In genomic region chr1:87959998-87960431, GRCm38 (mm10) we compare ENCODE assay signal across 15 mouse cellular contexts. TPM values are rescaled to one million over a fixed set of nuclear protein-coding genes. Genes with fewer than 3 reads are reported as not detected.
DNase-seq lines count a peak whose midpoint lies in the region; ATAC-seq and TF ChIP-seq lines count a peak whose summit lies in the region.
"Had no signal": no experiment of that assay in that cellular context is flagged by ENCODE, and none has a peak within 500 bp of the region (broad histone marks: within the 10 kb centered on the region; RNA-seq: fewer than 3 reads in every experiment).

No protein-coding gene starts in this region.

- peak; percentile 74 to 84; a peak in 3 of 4 replicates for TF ChIP-seq POLR2A in MEL (IDR thresholded peaks at IDR 0.05; ENCODE audit: control insufficient read depth in 1 of 2, insufficient read depth in 1 of 2, low read depth in 1 of 2, low read length in 2 of 2, poor library complexity in 1 of 2)

- H3K79me2 ChIP-seq in MEL (ENCODE audit: control insufficient read depth, insufficient read depth, low read length, poor library complexity) = peaks cover 2% of the 10 kb centered on the region; the same call in 1 of the 2 replicates

- no peak for ATAC-seq in heart, embryonic 13.5 days (ENCODE audit: extremely low read depth, insufficient number of reproducible peaks, low FRiP score, low TSS enrichment)
- peak; percentile 93 for ATAC-seq in megakaryocyte, adult 5-6 weeks (ENCODE audit: poor library complexity, severe bottlenecking)
- no peak for ATAC-seq in kidney, embryonic 16.5 days (ENCODE audit: low FRiP score, low TSS enrichment)
- ATAC-seq: CD4-positive, CD25-positive, alpha-beta regulatory T cell, adult 4 months; midbrain, embryonic 16.5 days had no signal

- 17% methylated on average over 4 of the region's 4 CpGs for WGBS in heart, embryonic 13.5 days
- 62% methylated on average over 4 of the region's 4 CpGs for WGBS in kidney, embryonic 16.5 days
- 81% methylated on average over 4 of the region's 4 CpGs for WGBS in limb, embryonic 10.5 days

- peaks cover 23% of the 10 kb centered on the region for H3K4me1 ChIP-seq in heart, embryonic 13.5 days
- H3K4me1 ChIP-seq in MEL (ENCODE audit: control insufficient read depth in 1 of 2, insufficient read depth in 2 of 2, low read length in 2 of 2) = peaks cover 21 to 31% of the 10 kb centered on the region in 2 experiments
- H3K4me1 ChIP-seq in kidney, embryonic 16.5 days (ENCODE audit: insufficient read depth, low read length) = no peaks in the 10 kb centered on the region
- H3K4me1 ChIP-seq in limb, embryonic 10.5 days = no peaks in the 10 kb centered on the region

- DNase-seq in heart, adult 8-10 months (ENCODE audit: low spot score) = no peak
- DNase-seq in MEL (ENCODE audit: low read depth, low spot score) = peak; percentile 90
- peak; percentile 12 for DNase-seq in embryo, embryonic 9.5 days (ENCODE audit: extremely low spot score)
- no peak for DNase-seq in testis, postnatal 10 days (ENCODE audit: low spot score)
- DNase-seq in limb, embryonic 10.5 days (ENCODE audit: low spot score) = no peak
- DNase-seq: cerebellum, adult 11-12 months; gastrocnemius, postnatal 14 days; kidney, adult 11 months; lung, adult 18-20 months had no signal

- H3K9ac ChIP-seq in heart, embryonic 13.5 days = 0 out of 2 replicates have a peak overlapping the region, but pooled peaks have one; percentile 24
- peak overlapping the region; percentile 77 for H3K9ac ChIP-seq in MEL (ENCODE audit: control insufficient read depth, low read depth, low read length, poor library complexity, severe bottlenecking)
- H3K9ac ChIP-seq in kidney, embryonic 16.5 days (replicated peaks; ENCODE audit: low read length) = no peak overlapping the region

- no peak overlapping the region for H3K4me2 ChIP-seq in heart, embryonic 13.5 days
- no peak overlapping the region for H3K4me2 ChIP-seq in kidney, embryonic 16.5 days (replicated peaks; ENCODE audit: low read depth, low read length)

- H3K9me3 ChIP-seq in heart, embryonic 13.5 days = no peaks in the 10 kb centered on the region
- no peaks in the 10 kb centered on the region for H3K9me3 ChIP-seq in MEL (replicated peaks; ENCODE audit: insufficient read depth, low read length)
- no peaks in the 10 kb centered on the region for H3K9me3 ChIP-seq in kidney, embryonic 16.5 days (ENCODE audit: low read length)
- no peaks in the 10 kb centered on the region for H3K9me3 ChIP-seq in limb, embryonic 10.5 days (replicated peaks)

- H3K4me3 ChIP-seq in heart, embryonic 13.5 days = no peak overlapping the region
- peak overlapping the region; percentile 34 to 42 for H3K4me3 ChIP-seq in MEL (ENCODE audit: control insufficient read depth in 1 of 2, insufficient read depth in 1 of 2, low read depth in 2 of 2, low read length in 2 of 2)
- H3K4me3 ChIP-seq in kidney, embryonic 16.5 days (ENCODE audit: low read length) = no peak overlapping the region
- H3K4me3 ChIP-seq in limb, embryonic 10.5 days = no peak overlapping the region
- H3K4me3 ChIP-seq: erythroblast, embryonic 14.5 days had no signal

- H3K27ac ChIP-seq in heart, embryonic 13.5 days (replicated peaks) = peak overlapping the region; percentile 55
- peak overlapping the region; percentile 100 for H3K27ac ChIP-seq in MEL (ENCODE audit: control insufficient read depth, low read depth, low read length)
- no peak overlapping the region for H3K27ac ChIP-seq in kidney, embryonic 16.5 days (ENCODE audit: low read length)
- no peak overlapping the region for H3K27ac ChIP-seq in limb, embryonic 10.5 days

- H3K27me3 ChIP-seq in heart, embryonic 13.5 days (replicated peaks) = no peaks in the 10 kb centered on the region
- H3K27me3 ChIP-seq in MEL (ENCODE audit: control insufficient read depth in 1 of 2, insufficient read depth in 2 of 2, low read length in 2 of 2) = no peaks in the 10 kb centered on the region
- H3K27me3 ChIP-seq in kidney, embryonic 16.5 days (ENCODE audit: insufficient read depth, low read length) = no peaks in the 10 kb centered on the region
- H3K27me3 ChIP-seq in limb, embryonic 10.5 days (ENCODE audit: low read depth, poor library complexity, severe bottlenecking) = no peaks in the 10 kb centered on the region

- TF ChIP-seq RAD21 in MEL (IDR thresholded peaks at IDR 0.05; ENCODE audit: low read depth, low read length) = no peak

- TF ChIP-seq CTCF in MEL (IDR thresholded peaks at IDR 0.05 in 2 of 3, conservative IDR thresholded peaks at IDR 0.05 in 1 of 3; ENCODE audit: control insufficient read depth in 1 of 3, insufficient read depth in 1 of 3, low read depth in 2 of 3, low read length in 3 of 3, poor library complexity in 1 of 3, severe bottlenecking in 1 of 3) = no peak

- H3K36me3 ChIP-seq in heart, embryonic 13.5 days = peaks cover 88% of the 10 kb centered on the region
- H3K36me3 ChIP-seq in MEL (ENCODE audit: control insufficient read depth in 1 of 2, insufficient read depth in 2 of 2, low read length in 2 of 2) = peaks cover 3 to 42% of the 10 kb centered on the region in 2 experiments
- peaks cover 59% of the 10 kb centered on the region for H3K36me3 ChIP-seq in kidney, embryonic 16.5 days (ENCODE audit: insufficient read depth, low read length)
- peaks cover 83% of the 10 kb centered on the region for H3K36me3 ChIP-seq in limb, embryonic 10.5 days

- peak; percentile 71 to 79 for TF ChIP-seq EP300 in MEL (IDR thresholded peaks at IDR 0.05; ENCODE audit: low read depth in 1 of 2, low read length in 2 of 2)

TF ChIP-seq in MEL, 35 proteins besides CTCF, POLR2A, EP300 and RAD21 (continues in another document):
- TF ChIP-seq MYC (IDR thresholded peaks at IDR 0.05; ENCODE audit: low read depth, low read length) (no peak), MEF2A (IDR thresholded peaks at IDR 0.05; ENCODE audit: extremely low read depth, insufficient replicate concordance, low read depth, low read length, poor library complexity, severe bottlenecking) (no peak), HCFC1 (IDR thresholded peaks at IDR 0.05; ENCODE audit: low read depth, low read length) (0 out of 2 replicates have a peak, but pooled peaks have one; percentile 12), USF2 (IDR thresholded peaks at IDR 0.05; ENCODE audit: borderline replicate concordance in 1 of 2, insufficient read depth in 1 of 2, low read depth in 1 of 2, low read length in 2 of 2) (no peak), MXI1 (IDR thresholded peaks at IDR 0.05; ENCODE audit: low read depth, low read length) (no peak), ZNF384 (IDR thresholded peaks at IDR 0.05; ENCODE audit: low read depth, low read length) (no peak), JUND (IDR thresholded peaks at IDR 0.05; ENCODE audit: low read depth, low read length) (no peak), NELFE (IDR thresholded peaks at IDR 0.05; ENCODE audit: low read depth, low read length) (peak; percentile 67), ELF1 (IDR thresholded peaks at IDR 0.05; ENCODE audit: low read depth, low read length) (no peak), ZKSCAN1 (IDR thresholded peaks at IDR 0.05; ENCODE audit: low read depth, low read length) (no peak), GATA1 (IDR thresholded peaks at IDR 0.05; ENCODE audit: low read depth, low read length) (peak; percentile 70; the same call in 1 of the 2 replicates), USF1 (IDR thresholded peaks at IDR 0.05; ENCODE audit: low read depth, low read length) (no peak), RCOR1 (IDR thresholded peaks at IDR 0.05; ENCODE audit: low read depth, low read length) (peak; percentile 73), POLR2AphosphoS5 (IDR thresholded peaks at IDR 0.05; ENCODE audit: borderline replicate concordance, low read depth, low read length) (no peak), CHD1 (IDR thresholded peaks at IDR 0.05; ENCODE audit: low read depth, low read length) (no peak), TBP (IDR thresholded peaks at IDR 0.05; ENCODE audit: low read depth, low read length) (peak; percentile 74), ZMIZ1 (IDR thresholded peaks at IDR 0.05; ENCODE audit: low read depth, low read length) (peak; percentile 64), GABPA (IDR thresholded peaks at IDR 0.05; ENCODE audit: low read depth, low read length) (no peak), MAZ (IDR thresholded peaks at IDR 0.05; ENCODE audit: low read depth, low read length) (peak; percentile 55; the same call in 1 of the 2 replicates), CHD2 (IDR thresholded peaks at IDR 0.05; ENCODE audit: low read length) (no peak), TCF12 (IDR thresholded peaks at IDR 0.05; ENCODE audit: low read depth, low read length) (peak; percentile 78), MYB (IDR thresholded peaks at IDR 0.05; ENCODE audit: low read depth, low read length) (no peak; the same call in 1 of the 2 replicates), TAL1 (IDR thresholded peaks at IDR 0.05; ENCODE audit: low read length) (peak; percentile 23; the same call in 1 of the 2 replicates), NRF1 (IDR thresholded peaks at IDR 0.05; ENCODE audit: insufficient read depth, low read depth, low read length, poor library complexity, severe bottlenecking) (no peak), MAX (IDR thresholded peaks at IDR 0.05; ENCODE audit: low read length) (no peak), MAFK (IDR thresholded peaks at IDR 0.05; ENCODE audit: borderline replicate concordance, low read depth, low read length) (no peak), UBTF (IDR thresholded peaks at IDR 0.05; ENCODE audit: borderline replicate concordance, insufficient read depth, low read depth, low read length) (no peak), KAT2A (conservative IDR thresholded peaks at IDR 0.05; ENCODE audit: low read depth, low read length) (no peak), POLR2AphosphoS2 (IDR thresholded peaks at IDR 0.05; ENCODE audit: low read length) (peak; percentile 68; the same call in 1 of the 2 replicates), BHLHE40 (IDR thresholded peaks at IDR 0.05; ENCODE audit: borderline replicate concordance, low read depth, low read length) (no peak; the same call in 1 of the 2 replicates), ETS1 (IDR thresholded peaks at IDR 0.05; ENCODE audit: low read depth, low read length) (peak; percentile 80), SMC3 (IDR thresholded peaks at IDR 0.05; ENCODE audit: low read depth, low read length) (no peak)

RNA-seq across cellular contexts. Expression of gene Usp40, which starts 48.3 kb away (rescaled TPM):
- 28.6 and 28.9 TPM in 2 replicates for polyA plus RNA-seq in heart, embryonic 13.5 days (2015; fragmentation: Nextera tagmentation; extraction: Ambion mirVana)
- total RNA-seq in heart, adult 8-10 months (2022) = 10 to 100 TPM; 13.8 to 17.4 (median 15.6) TPM
- total RNA-seq in MEL (2012; rRNA removed) = 8.8 and 8.9 TPM in 2 replicates
- polyA plus RNA-seq in MEL (2012; ENCODE audit: insufficient read depth in 1 of 2, insufficient read length in 2 of 2, low read depth in 1 of 2, low replicate concordance in 2 of 2, missing spikeins in 1 of 2) = 10 to 100 TPM in 1 of 2 experiments, not detected in 1; 10.1 TPM
- 7.0 and 8.8 TPM in 2 replicates for total RNA-seq in megakaryocyte, adult 5-6 weeks (2015)
- 12.8 and 18.9 TPM in 2 replicates for total RNA-seq in megakaryocyte, adult 5-6 weeks (2017)
- polyA plus RNA-seq in kidney, embryonic 16.5 days (2015; fragmentation: Nextera tagmentation; extraction: Ambion mirVana) = 38.3 and 42.3 TPM in 2 replicates
- polyA plus RNA-seq in limb, embryonic 10.5 days (2016; fragmentation: Nextera tagmentation; extraction: Ambion mirVana) = 35.3 and 41.8 TPM in 2 replicates

Comparison
In these comparisons a context has a peak if more than half of its experiments do, and no peak if none do; other contexts are left out.
1. H3K27ac ChIP-seq: peak in heart, embryonic 13.5 days (single experiment) and MEL (single experiment); none in kidney, embryonic 16.5 days (single experiment) and limb, embryonic 10.5 days (single experiment).
2. H3K4me3 ChIP-seq: peak in MEL (2 of 2); none in heart, embryonic 13.5 days (single experiment), kidney, embryonic 16.5 days (single experiment) and limb, embryonic 10.5 days (single experiment).
3. DNase-seq: peak in MEL (single experiment) and embryo, embryonic 9.5 days (single experiment); none in heart, adult 8-10 months (single experiment), testis, postnatal 10 days (single experiment) and limb, embryonic 10.5 days (single experiment).